Mouse (Mus musculus) layer of hippocampus, adult 8-10 months (tissue): ENCODE data around the gene Muc13. TPM values are rescaled to one million over a fixed set of nuclear protein-coding genes. Genes with fewer than 3 reads are reported as not detected.

ENCODE experiments used
- DNase-seq, 2 experiments: peaks; one replicate each; pipeline ENCODE4 v3.0.0; 2022; ENCODE audit warnings: low spot score in 2 of 2
- total RNA-seq, 4 experiments: library from RNA; stranded (reverse); gene quantifications; 2 replicates each; pipeline ENCODE4 v1.2.4; 2022

The Muc13 gene
- total RNA-seq, 4 experiments from 2014 or later, result not detected

GRCm38 (mm10) chr16:33824603-33825002, 30.8 kb downstream of the Muc13 start:
- DNase-seq, result no peak

GRCm38 (mm10) chr16:33828496-33828895, 34.7 kb downstream of the Muc13 start:
- DNase-seq, result no peak

- no peak for DNase-seq
These were observed 35.5 kb downstream of the Muc13 start, which contains the start of gene Itgb5 for GRCm38 (mm10) chr16:33829301-33829831. TSS of gene Itgb5 (plus strand) at chr16:33829665.

DNA sequence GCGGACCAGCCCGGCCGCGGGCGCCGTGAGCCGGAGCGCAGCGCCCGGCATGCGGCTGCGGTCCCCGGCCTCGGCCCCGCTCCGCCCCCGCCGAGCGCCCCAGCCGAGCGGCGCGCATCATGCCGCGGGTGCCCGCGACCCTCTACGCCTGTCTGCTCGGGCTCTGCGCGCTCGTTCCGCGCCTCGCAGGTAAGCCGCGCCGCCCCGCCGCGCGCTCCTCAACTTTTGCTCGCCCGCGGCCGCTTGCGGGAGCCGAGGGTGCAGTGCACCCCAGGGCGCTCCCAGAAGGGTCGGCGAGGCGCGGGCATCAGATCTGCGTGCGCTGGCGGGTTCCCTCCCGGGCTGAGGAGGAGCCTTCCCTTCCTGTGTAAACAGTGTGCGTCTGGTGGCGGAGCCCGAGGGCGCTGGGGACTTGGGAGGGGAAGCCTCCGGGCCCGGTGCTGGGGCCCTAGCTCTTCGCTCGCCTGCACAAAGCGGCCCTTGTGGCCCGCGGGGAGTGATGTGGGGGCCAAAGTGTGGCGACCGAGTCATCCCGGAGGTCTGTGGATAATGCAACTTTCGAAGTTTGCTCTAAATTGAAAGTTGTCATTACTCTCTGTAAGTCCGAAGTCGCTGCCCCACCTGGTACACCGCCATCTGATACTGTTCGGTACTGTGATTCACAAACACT, 36.1 kb downstream of the Muc13 start:
- DNase-seq, result peak in 1 of 2 experiments; percentile 20

GRCm38 (mm10) chr16:33830512-33831105, 36.8 kb downstream of the Muc13 start:
- no peak for DNase-seq

DNA sequence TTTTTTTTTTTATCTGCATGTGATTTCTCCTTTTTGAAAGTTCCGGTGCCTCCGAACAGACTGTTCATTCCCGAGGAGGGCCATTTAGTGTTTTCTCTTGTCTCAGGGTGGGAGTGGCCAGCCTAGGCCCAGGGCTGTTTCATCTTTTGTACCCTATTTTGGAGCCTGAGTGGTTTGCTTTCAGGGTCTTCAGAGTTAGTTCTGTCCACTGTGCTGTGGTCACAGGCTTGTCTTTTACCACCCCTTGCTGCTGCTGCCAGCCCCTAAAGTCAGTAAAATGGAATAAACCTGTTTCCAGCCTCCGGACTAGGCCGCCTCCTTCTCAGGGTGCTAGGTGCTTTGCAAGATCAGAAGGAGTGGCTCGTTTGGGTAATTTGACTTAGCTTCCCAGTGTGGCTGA, 38.2 kb downstream of the Muc13 start:
- no peak for DNase-seq

DNA sequence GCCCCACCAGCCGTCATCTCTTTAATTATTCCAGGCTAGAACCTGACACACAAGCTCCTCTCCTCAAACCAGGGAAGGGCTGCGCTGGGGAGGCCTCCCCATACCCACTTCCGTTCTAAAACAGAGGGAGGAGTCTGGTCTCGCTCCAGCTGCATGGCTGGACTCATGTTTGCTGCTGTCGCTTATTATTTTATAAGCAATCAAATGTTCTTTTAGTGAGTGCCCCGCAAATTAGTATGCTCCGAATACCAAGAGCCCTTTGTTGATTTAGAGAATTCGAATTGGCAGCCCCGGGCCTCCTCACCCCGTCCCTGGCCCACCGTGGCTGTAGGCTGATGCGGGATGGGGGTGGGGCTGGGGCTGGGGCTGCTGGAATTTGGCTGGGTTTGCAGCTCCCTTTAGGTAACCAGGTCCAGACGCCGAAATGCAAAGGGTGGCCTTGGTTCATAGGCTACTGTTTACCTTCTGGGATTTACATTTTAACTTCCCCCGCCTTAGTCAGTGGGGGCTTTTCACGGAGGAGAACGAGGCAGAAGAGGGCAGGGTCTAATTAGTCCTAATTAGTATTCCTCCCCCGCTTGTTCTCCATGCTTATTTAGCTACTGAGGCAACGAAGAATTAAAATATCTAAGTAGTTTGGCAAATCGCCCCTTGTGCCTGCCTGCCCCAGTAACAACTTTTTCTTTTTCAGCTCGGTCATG, 39.0 kb downstream of the Muc13 start:
- DNase-seq, result no peak

GRCm38 (mm10) chr16:33833429-33833753, 39.6 kb downstream of the Muc13 start:
- no peak for DNase-seq

DNA sequence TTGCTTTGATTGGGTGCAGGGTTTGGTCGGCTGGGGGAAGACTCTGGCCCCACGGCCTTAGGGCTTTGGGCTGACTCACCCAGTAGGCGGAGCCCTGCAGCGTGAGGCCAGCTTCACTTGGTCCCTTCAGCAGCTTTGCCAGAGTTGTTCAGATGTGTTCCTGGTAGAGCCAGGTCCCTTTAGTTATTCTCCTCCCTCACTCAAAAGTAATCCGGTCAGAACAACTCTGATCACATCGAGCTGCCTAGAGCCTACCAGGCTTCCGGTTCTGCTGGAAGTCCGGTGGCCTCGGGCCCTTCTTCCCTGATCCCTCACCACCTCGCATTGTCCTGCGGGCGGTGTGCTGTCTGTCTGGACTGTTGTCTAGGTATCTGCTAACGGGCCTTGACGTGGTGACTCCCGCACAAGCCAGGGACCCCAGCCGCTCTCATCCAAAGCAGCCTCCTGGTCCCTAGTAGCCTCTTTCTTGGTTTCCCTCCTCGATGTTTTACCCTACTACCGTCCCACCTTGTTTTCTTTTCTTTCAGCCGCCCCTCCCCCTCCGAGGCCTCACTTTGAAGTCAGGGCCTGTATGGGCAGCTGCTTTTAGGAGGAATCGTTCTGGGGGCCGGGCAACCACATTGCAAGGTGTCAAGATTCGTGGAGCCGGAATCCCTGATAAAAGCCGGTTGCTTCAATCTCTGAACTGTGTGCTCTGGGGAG, 40.1 kb downstream of the Muc13 start:
- DNase-seq, result peak; percentile 23 to 29

DNA sequence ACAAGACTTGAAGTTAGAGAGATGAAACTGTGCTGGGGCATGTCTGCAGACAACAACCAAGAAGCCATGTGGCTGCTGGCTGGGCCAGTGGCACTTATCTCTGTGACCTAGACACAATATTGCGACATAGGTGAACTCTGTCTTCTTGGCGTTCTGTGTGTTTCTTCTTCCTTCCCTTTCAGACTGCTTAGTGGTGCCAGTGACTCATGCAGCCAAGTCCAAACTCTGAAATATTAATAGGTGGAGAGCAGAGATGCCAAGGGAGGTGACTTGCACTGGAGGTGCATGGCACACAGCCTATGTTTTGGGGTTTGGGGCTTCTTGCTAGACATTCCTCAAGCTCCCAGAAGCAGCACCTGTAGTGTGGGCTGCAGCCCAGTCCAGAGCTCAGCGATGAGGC, 42.8 kb downstream of the Muc13 start:
- DNase-seq, result no peak

- no peak for DNase-seq
These were observed 43.4 kb downstream of the Muc13 start for GRCm38 (mm10) chr16:33837191-33837590.

- DNase-seq, result no peak
These were observed 46.8 kb downstream of the Muc13 start for GRCm38 (mm10) chr16:33840616-33841015.

GRCm38 (mm10) chr16:33842081-33842880, 48.4 kb downstream of the Muc13 start:
- no peak for DNase-seq

GRCm38 (mm10) chr16:33844150-33844611, 50.3 kb downstream of the Muc13 start:
- DNase-seq, result no peak

GRCm38 (mm10) chr16:33844866-33845265, 51.0 kb downstream of the Muc13 start:
- no peak for DNase-seq

DNA sequence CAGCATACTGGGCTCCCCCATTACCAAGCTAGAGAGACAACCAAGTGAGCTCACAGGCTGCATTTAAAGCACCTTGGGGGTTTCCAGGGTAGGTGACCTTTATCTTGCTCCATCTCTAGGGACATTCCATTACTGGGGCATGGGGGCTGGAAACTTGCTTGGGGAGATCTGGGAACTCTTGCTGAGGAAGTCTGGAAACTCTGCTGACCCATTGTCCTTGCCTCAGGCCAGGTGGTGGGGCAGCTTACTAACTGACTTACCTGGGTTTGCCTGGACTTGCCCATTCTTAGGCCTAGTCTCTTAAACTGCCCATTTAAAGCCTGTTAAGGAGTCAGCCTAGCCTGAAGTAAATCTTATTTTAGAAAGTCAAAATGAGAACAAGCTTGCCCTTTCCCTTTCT, 59.4 kb downstream of the Muc13 start:
- no peak for DNase-seq

DNA sequence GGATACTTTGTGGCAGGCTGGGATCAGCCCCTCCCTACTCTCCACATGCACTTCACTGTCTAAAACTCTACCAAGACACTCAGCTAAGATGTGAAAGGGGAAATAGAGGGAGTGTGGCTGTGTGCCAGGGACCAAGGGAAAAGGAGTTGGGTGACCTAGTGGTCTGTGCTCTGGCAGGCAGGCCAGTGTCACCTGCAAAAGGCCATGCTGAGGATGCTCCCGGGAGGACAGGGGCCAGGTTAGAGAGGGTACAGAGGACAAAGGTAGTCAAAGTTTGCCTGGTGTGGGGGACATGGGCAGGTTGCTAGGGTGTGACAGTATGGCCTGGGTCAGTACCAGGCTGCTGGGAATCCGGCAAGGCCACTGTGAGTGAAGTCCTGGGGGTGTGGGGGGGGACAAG, 64.9 kb downstream of the Muc13 start:
- no peak for DNase-seq

GRCm38 (mm10) chr16:33859380-33859779, 65.5 kb downstream of the Muc13 start:
- no peak for DNase-seq

GRCm38 (mm10) chr16:33859988-33860700, 66.3 kb downstream of the Muc13 start:
- DNase-seq, result peak; percentile 88 to 91

DNA sequence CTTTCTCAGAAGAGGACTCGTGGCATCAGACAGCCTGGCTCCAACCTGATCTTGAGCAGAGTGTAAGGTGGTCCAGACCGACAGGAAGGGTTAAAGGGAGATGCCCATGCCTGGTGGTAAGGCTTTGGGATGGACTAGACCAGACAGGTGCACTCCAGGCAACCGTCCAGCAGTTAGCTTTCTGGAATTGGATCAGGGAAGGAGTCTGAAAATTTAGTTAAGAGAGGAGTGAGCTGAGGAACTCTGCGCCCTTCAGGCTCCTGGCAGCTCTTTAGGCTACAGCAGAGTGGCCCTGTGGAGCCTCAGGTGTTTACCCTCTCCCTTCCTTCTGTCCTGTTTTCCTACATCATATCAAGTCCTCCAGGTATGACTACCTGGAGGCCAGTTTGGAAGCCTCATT, 68.6 kb downstream of the Muc13 start:
- DNase-seq, result no peak
